Mouse (Mus musculus) large intestine, adult 2 months (tissue): Measurements from ENCODE around the gene Shroom2. TPM values are rescaled to one million over a fixed set of nuclear protein-coding genes. Genes with fewer than 3 reads are reported as not detected.

Experiments
- DNase-seq: peaks from one replicate; pipeline ENCODE4 v3.0.0-alpha.2; 2012; ENCODE audit warnings: low read depth, low spot score
- WGBS: fragments of 180-500 bp; shearing (Covaris S2); methylation state at CpG from one replicate; pipeline ENCODE4 v1.1.7; 2018; 5-methylcytosine and 5-hydroxymethylcytosine counted together
- polyA plus RNA-seq: library from polyadenylated mRNA; depleted of rRNA; stranded (reverse); fragments of >200 nt; gene quantifications from 2 replicates; pipeline ENCODE4 v1.2.3, GENCODE M21; 2012

Gene Shroom2
- polyA plus RNA-seq, 1 experiment, result 2.9 TPM

DNA sequence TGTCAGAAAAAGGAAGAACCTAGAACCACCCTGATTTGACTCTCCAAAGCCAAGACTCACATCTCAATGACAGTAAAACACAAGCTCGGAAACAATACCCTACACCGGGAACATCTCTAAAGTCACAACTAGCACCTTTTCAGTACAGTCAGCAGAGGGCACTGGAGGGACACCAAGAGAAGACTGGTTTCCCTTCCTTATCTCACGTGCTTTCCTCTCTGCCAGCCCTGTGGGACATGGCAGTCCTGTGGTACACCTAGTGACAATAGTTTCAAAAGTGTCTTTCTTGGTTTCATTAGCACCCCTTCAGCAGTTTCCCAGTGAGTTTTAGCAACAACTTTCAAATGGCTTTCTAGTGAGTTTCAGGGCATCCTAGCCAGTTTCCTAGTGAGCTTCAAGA, 63.9 kb downstream of the Shroom2 start:
- peak; percentile 13 for DNase-seq
- 20% methylated on average over 3 of the region's 3 CpGs for WGBS

DNA sequence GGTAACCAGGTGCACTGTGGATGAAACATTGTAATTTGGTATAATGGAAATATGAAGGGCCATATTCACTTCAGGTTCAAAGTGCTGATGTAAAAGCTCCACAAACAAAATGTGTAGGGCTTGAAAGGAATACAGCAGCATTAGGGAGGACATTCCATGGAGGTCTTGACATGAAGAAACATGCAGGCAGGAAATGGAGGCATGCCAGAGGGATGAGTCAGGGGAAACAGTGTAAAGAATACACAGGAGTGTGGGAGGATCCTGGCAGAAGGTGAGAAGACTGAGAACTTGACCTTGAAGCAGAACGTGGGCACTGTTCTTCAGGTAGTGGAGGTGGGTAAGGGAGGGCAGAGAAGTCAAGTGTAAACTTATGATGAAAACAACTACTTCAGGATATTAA, 65.6 kb downstream of the Shroom2 start:
- WGBS, result 39% methylated on average over 1 of the region's 1 CpGs
- DNase-seq, result no peak

DNA sequence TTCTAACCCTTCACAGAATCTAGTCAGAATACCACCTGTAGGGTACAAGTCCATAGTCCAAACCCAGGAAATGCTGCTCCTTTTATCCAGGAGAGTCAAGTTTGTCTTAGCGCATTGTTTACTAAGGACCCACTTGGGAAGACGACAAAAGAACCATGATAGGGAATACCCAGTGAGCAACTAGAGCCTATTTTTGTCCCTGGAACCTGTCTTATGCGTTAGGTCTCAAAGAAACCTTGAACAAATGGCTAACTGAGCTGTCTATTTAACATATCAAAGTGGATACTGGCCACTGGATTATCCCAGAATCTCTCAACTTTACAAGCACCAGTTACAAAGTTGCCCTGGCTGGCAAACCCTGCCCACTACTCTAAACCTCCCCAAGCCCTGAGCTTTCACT, 67.6 kb downstream of the Shroom2 start:
- 73% methylated on average over 3 of the region's 3 CpGs for WGBS
- no peak for DNase-seq

DNA sequence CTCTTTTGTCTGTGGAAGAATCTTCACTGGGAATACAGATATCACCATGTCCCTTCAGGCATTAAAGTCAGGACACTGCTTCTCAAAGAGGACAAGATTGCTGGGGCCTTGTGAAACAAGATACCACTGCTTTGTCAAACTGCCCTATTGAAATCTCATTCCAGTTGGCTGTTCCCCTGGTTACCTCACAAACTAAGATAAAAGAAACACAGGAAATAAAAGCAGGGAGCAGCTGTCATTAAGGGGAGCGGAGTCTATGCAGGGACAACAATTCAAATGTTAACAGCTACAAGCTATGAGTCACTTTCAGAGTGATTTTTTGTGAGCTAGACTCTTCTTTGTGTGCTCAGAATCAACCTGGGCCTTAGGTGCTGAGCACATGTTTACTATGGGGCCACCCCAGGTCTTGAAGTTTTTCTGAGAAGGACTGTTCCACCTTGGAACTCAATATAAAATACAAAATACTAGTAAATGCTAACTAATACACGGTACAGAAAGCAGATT, 78.4 kb downstream of the Shroom2 start:
- WGBS, result 34% methylated on average over 2 of the region's 2 CpGs
- no peak for DNase-seq

DNA sequence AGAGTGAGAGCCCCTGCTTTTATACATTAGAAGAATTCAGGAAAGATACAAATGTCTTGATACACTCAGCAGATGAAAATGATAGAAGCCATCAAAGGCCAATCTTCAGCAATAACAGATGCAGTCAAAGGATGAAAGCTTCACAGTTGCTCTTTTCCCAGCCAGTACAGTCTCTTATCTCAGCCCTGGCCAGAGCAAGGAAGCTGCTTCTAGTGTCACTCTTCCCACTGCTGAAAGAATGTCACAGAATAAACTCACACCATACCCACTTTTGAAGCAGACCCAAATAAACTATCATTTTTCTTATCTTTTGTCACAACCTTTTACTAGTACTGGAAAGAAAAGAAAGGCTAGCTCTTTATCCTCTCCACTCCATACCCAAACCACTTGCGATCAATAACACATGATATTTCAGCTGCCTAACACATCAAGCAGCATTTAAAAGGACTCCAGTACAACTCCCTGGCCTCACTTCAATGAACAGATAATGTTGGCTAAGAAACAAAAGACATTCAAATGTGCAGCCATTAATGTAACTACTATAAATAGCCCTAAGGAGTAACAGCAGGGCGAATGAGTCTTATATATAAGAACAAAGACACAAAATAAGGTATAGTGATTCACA, 90.0 kb downstream of the Shroom2 start:
- WGBS, result 73% methylated on average over 2 of the region's 2 CpGs
- DNase-seq, result no peak

DNA sequence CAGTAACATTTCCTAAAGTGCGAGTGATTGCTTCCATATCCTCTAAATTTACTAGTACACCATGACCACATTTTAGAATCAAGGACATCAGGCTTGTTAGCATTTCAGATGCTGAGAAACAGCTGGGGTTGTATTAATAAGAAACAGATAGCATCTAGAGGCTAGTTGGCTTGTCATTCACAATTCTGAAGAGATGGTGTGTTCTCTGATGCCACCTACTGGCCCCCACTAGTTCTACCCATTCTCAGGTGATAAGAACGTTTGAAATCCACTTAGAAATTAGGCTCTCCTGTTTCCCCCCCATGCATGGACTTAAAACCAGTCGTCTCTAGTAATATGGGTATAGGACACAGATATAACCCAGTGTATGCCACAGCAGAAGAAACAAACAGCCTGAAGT, 92.9 kb downstream of the Shroom2 start:
- no peak for DNase-seq
- WGBS, result 54% methylated on average over 3 of the region's 3 CpGs

DNA sequence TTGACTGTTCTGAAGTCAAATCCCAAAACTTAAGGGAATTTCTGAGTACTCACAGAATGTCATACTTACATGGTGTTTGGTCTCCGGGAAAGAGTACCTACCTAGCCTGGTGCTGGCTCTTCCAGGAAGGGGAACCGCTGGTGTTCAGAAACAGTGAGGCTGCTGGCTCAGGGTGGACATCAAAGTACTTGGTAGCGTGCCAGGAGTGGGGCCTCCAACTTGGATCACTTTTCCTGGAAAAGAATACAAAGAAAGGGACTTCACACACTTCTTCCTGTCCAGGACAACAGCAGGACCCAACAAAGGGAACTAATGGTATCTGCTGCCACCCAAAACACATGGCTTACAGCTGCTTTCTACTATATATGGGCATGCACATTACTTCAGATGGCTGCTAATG, 95.8 kb downstream of the Shroom2 start:
- DNase-seq, result no peak

DNA sequence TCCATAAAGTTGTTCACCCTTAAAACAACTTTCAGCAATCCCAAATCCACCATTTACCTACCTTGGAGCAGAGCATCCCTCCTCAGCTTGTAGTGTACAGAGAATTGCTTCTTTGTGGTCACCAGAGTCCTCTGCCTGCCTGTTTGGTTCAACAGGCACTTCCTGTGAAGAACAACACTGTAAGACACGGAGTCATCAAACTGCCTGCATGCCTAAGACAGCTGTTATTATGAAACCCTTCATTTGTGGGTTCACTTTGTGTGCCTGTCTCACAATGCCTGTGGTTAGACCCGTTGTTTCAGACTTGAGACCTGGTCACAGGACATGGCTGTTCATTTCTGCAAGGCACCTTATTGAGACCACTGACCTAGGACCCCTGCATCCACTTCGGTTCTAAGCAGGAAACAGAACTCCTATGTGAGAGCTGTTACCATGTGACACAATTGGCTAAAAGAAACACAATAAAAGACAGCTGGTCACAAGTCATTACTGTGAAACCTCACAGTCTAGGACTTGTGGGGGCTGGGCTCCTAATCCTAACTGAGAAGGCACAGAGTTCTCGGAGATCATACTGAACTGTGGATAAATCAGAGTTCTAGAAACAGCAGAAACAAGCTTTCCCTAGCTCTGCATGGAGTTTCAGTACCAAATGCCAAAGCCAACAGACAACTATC, 111.8 kb downstream of the Shroom2 start:
- no peak for DNase-seq
- WGBS, result 51% methylated on average over 4 of the region's 4 CpGs

More for the DNA sequence above, 95.8 kb downstream of the Shroom2 start:
- 71% methylated on average over 3 of the region's 3 CpGs for WGBS

DNA sequence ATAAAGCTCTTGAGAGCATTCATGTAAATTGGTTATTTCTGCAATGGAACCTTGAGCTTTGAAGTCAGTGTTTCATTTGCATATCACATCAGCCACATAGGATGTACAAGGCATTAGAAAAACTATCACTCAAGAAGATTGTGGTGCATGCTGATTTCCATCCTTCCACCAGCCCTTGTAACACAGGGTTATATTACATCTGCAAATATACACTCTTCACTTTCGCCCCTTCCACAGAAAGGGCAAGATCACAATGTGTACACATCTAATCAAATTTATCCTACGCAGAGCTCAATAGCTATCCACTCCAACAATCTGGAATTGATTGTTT, 112.7 kb downstream of the Shroom2 start:
- 91% methylated on average over 2 of the region's 2 CpGs for WGBS

DNA sequence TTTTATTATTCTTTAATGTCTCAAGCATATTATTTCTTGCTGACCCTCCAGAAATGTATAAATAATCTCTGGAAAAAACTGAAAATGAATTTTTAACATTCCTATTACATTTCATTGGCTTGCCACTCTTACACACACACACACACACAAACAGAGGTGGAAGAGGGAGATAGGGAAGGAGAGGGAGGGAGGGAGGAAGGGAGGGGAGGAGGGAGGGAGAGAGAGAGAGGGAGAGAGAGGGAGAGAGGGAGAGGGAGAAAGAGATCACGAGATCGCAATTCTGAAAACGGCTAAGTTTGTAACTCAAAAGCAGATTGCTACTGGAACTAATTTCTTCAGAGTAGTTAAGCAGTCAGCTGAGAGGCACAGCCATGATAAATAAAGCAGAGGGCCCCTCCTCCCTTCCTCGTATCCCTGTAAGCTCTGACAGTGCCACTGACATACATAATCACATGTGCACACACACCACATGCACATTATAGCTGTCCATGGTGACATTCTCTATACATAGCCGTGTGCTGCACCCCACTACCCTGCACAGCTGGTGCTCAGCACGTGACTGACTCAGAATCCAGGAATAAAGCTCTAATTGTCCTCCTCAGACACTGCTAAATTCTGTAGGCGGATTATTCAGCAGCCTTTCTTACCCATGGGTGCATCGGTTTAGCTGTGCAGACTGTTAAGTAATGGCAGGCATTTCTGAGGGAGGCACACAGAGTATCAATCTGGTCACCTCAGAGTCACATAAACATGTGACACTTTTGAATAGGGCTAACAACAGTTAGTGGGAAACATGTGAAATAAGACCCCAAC, 113.3 kb downstream of the Shroom2 start:
- no peak for DNase-seq
- 57% methylated on average over 8 of the region's 8 CpGs for WGBS

More for the DNA sequence above, 112.7 kb downstream of the Shroom2 start:
- DNase-seq, result no peak

DNA sequence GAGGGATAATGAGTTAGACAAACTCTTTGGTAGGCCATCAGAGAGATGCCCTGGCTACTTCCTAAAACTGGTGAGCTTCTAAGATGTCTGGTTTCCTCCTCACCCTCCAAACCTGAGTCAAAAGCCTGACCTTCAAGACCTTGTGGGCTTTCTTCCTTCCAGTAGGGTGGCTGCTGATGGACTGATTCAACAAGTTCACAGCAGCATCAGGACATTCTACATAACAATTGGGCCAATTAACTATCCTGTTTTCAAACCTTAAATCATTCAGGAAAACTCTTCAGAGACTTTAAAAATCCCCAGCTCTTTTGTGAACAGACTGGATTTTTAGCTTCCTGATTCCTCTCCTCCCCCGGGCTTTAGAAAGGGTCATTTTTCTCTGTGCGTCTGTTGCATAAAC, 116.6 kb downstream of the Shroom2 start:
- no peak for DNase-seq

DNA sequence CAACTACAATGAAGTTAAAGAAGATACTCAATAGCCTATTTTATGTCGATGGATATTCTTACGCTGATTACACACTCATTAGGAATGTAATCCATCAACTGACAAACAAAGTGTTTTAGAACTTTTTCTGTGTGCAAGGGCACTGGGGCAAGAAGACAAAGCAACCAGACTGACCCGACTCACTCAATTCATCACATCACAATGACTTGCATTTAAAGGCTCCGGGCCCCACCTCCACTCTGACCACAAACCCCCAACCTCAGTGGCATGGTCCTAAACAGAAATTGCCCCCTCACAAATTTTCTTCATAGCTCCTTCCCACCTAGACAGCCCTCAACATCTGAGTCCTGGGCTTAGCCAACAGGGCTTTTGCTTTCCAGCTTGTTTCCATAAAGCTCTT, 124.4 kb downstream of the Shroom2 start:
- DNase-seq, result no peak
- 69% methylated on average over 4 of the region's 4 CpGs for WGBS

More for the DNA sequence above, 116.6 kb downstream of the Shroom2 start:
- 94% methylated on average over 2 of the region's 2 CpGs for WGBS

DNA sequence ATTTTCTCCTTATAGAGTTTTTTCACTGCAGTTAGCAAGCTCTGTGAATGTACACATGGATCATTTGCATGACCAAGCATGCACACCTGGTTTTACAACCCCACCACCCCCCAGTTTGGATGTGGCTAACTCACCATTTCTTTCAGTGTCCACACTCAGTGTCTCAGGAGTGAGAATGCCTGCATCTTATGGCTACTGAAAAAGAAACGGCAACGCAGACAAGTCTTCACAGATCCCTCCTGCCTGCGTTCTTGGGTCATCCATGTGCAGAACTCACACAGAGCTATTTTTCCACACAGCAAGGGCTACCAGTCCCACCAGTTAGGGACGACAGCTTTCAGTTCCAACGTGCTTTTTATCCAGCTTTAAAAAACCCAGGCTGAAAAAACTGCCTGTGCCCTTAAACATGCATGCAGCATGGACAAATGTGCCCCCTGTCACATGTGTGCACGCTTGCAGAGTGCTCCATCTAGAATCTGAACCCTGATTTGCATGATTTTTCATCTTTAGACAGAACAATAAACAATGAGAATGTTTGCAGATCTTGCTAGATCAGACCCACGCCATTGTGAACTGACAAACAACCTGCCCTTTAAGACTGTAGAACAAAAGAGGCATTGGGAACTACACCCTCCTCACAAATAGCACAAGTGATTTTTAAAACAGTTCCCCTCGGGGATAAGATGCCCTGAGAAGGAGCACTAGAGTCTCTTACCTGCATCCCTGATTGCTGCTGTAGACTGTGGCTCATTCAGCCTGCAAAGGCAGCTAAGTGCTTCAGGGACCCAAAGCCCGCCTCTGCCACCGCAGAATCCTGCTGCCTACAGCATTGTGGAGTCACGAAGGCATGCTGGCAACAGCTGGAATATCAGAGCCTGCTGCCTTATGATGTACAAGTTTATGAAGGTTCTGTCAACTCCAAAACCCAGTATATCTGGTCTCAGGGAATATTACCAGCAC, 125.3 kb downstream of the Shroom2 start:
- 57% methylated on average over 11 of the region's 11 CpGs for WGBS
- no peak for DNase-seq

DNA sequence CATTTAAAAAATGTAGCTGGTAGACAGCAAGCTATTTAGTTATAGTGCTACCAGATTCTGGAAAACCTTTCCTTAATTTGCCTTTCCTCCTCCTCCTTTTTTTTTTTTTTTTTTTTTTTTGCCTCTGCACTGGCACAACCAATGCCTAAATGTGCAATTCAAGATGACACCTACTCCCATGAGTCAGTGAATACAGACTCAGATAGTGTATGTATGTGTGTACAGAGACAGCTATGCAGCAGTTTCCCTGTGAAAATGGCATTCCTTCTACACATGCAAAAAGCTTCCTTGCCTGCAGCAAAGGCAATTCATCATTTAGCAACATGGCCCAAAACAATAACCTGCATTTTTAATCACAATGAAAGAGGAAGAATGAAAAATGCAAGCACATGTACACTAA, 126.1 kb downstream of the Shroom2 start:
- DNase-seq, result no peak

DNA sequence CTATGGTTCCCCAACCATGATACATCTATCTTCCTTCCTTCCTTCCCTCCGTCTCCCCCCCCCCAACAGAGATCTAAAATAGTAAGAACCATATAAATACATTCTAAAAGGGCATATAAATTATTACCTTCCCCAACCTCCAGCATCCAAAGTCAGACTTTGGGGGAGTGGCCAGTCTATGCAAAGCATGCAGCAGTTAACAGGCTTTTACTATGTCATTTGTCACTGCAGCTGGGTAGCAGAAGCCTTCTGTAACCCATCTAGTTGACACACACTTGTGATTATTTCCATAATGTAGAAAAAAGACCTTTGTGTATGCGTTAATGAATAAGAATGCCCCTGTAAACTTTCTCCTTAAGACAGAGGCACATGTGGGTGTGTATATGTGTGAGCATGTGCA, 126.6 kb downstream of the Shroom2 start:
- 66% methylated on average over 2 of the region's 2 CpGs for WGBS
- DNase-seq, result no peak

DNA sequence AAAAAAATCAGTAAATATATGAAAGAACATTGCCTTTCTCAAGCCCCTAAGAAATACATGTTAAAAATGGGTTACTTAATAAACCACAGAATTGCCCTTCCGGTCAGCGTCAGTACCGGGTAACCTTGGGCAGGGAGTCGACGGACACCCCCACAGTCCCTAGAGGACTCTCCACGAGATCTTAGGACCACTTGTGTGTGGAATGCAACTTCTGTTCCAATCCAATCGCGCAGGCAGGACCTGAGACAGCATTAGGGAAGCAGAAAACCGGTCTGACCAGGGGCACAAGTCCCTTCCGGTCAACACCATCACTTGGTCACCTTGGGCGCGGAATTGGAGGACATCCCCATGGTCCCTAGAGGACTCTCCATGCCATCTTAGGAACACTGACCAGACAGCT, 133.9 kb downstream of the Shroom2 start:
- 91% methylated on average over 12 of the region's 12 CpGs for WGBS
- no peak for DNase-seq

DNA sequence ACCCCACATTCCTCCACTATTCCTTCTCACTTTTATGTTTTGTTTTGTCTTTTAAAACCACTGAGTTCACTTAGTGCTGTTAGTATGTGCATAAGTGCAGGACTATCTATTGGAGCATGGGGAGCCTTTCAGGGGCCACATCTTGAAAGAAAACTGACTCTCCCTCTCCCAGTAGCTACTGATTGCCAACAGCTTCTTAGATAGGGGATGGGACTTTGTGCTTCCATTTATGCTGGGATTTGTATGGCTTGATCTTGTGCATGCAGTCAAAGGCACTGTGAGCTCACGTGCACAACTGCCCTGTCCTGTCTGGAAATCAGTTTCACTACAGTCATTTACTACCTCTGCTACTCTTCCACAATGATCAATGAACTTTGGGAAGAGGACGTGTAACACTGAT, 147.9 kb downstream of the Shroom2 start:
- no peak for DNase-seq
- 75% methylated on average over 2 of the region's 2 CpGs for WGBS

DNA sequence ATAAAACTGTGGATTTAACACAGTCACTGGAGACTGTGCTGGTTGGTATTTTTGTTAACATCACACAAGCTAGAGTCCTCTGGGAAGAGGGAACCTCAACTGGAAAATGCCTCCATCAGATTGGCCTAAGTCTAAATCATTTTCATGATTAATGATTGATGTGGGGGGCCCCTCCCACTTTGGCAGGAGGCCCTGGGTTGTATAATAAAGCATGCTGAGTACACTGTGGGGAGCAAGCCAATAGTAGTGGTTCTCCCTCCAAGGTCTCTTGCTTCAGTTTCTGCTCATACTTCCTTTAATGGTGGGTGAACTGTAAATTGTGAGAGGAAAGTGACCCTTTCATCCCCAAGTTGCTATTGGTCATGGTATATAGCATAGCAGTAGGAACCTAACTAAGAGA, 148.3 kb downstream of the Shroom2 start:
- no peak for DNase-seq

DNA sequence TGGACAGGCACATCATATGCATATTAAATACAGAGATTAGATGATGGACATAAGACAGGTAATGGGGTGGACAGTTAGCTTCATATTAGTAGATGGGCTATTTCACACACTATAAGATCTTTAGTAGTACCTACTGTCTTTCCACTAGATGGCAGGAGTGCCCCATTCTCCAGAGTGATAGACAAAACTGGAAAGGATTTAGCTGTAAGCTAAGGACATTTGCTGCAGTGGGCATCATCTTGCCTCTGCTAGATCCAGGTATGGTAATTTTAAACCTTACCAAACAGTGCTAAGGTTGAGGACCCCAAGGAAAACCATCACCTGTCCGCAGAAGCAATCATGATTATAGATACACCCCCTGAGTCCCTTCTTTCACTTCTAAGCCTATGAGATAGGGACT, 150.8 kb downstream of the Shroom2 start:
- 79% methylated on average over 1 of the region's 1 CpGs for WGBS
- no peak for DNase-seq

DNA sequence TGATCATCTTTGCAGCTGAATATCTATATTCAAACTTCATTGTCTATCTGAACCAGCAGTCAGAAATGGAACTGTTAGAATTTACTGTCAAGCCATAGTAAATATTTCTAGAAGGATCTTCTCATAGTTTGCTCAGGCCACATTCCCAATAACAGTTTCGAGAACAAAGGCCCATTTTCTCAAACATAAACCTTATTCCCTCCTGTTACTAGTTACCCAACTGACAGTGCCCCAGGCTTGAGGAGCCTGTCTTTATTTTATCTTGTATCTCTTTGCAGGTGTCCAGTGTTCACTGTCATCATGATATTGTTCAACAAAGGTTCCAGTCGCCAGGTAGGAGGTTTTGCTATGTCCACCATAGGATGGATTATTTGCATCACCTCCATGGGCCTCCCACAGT, 206.2 kb downstream of the Shroom2 start, which contains the start of gene Cldn34a:
Cldn34a (plus strand) TSS at position 301 of the 400 bp plus-strand sequence.
- WGBS, result 71% methylated on average over 2 of the region's 2 CpGs
- DNase-seq, result no peak
